22 mouse cellular contexts compared by ENCODE assay signal in genomic region chr5:141646621-141647020, GRCm38 (mm10).
A peak's percentile ranks its signal among the peaks of the same experiment; 100 is the strongest.
DNase-seq lines count a peak whose midpoint lies in the region; ATAC-seq and TF ChIP-seq lines count a peak whose summit lies in the region.
"Had no signal": no experiment of that assay in that cellular context is flagged by ENCODE, and none has a peak within 500 bp of the region (broad histone marks: within the 10 kb centered on the region; RNA-seq: fewer than 3 reads in every experiment).

No protein-coding gene starts in this region.

- TF ChIP-seq CTCF in Patski (IDR thresholded peaks at IDR 0.05) = no peak

- POLR2A ChIA-PET in Patski (lab: Charles Lee) = interaction anchor here (1.2 kb wide), 1 partner anchor 8 kb away, joined by 3 read pairs; no protein-coding TSS in a partner anchor

- no peaks in the 10 kb centered on the region for H3K36me3 ChIP-seq in heart, embryonic 10.5 days
- H3K36me3 ChIP-seq: G1E had no signal

- CTCF ChIA-PET in Patski (lab: Charles Lee) = no interaction called here

- H3K9me3 ChIP-seq in heart, embryonic 10.5 days = no peaks in the 10 kb centered on the region

- 63% methylated on average over 2 of the region's 2 CpGs for WGBS in heart, embryonic 10.5 days

- peak; percentile 36 for DNase-seq in heart, adult 11 months
- no peak for DNase-seq in heart, postnatal 4 days
- peak; percentile 54 for DNase-seq in heart, embryonic 10.5 days (ENCODE audit: low spot score)
- no peak for DNase-seq in heart, adult 18-20 months
- DNase-seq in testis, postnatal 10 days (ENCODE audit: low spot score) = peak; percentile 22
- no peak for DNase-seq in testis, postnatal 14 days (ENCODE audit: low spot score)
- peak; percentile 51 for DNase-seq in Patski (ENCODE audit: low read depth, low spot score)
- DNase-seq in lung, postnatal 4 days = no peak
- DNase-seq: adrenal gland, adult 2 months; adrenal gland, adult 8-10 months; adrenal gland, postnatal 10 days; adrenal gland, postnatal 14 days; adrenal gland, postnatal 25 days; adrenal gland, postnatal 36 days; B cell, adult 2 months; cerebellum, adult 11 months; cerebellum, adult 11-12 months; cerebellum, adult 18-20 months had no signal

- ATAC-seq in Patski = peak; percentile 83
- ATAC-seq: activated CD4-positive, CD25-positive, alpha-beta regulatory T cell, adult 4 months; CD4-positive, CD25-positive, alpha-beta regulatory T cell, adult 4 months had no signal

- in situ Hi-C loops in Patski (cut with MboI; ENCODE audit: low pct_unique_long_range_greater_than_20kb) = no loop called here

- no peak overlapping the region for H3K27ac ChIP-seq in heart, embryonic 10.5 days

- H3K4me1 ChIP-seq in heart, embryonic 10.5 days = no peaks in the 10 kb centered on the region

- no peak overlapping the region for H3K4me3 ChIP-seq in heart, embryonic 10.5 days

- no peaks in the 10 kb centered on the region for H3K27me3 ChIP-seq in heart, embryonic 10.5 days (ENCODE audit: insufficient read depth, poor library complexity, severe bottlenecking)
- H3K27me3 ChIP-seq in Patski = no peaks in the 10 kb centered on the region
- H3K27me3 ChIP-seq: CH12.LX had no signal

Comparison
In these comparisons a context has a peak if more than half of its experiments do, and no peak if none do; other contexts are left out.
1. DNase-seq: peak in heart, adult 11 months (single experiment), heart, embryonic 10.5 days (single experiment), testis, postnatal 10 days (single experiment) and Patski (single experiment); none in heart, postnatal 4 days (single experiment), heart, adult 18-20 months (0 of 2), testis, postnatal 14 days (single experiment) and lung, postnatal 4 days (0 of 2).